Mouse (Mus musculus) midbrain, embryonic 15.5 days (tissue): ENCODE results near the gene Rsbn1l. TPM values are rescaled to one million over a fixed set of nuclear protein-coding genes. Genes with fewer than 3 reads are reported as not detected.

ENCODE experiments used
- ATAC-seq: fragments of 200-750 bp; cut with Nextera tagmentation; replicated peaks from 2 replicates; pipeline ENCODE4 v1.8.0; 2017; ENCODE audit warnings: moderate TSS enrichment
- H3K27ac ChIP-seq: fragments of 300-500 bp; sonication (generic); 2 replicates; pipeline ENCODE4 v1.5.1; 2015; ENCODE audit warnings: mild to moderate bottlenecking, inconsistent platforms
- H3K27me3 ChIP-seq: fragments of 300-500 bp; sonication (generic); replicated peaks from 2 replicates; pipeline ENCODE4 v1.6.1; 2015; ENCODE audit warnings: inconsistent platforms
- H3K36me3 ChIP-seq: fragments of 300-500 bp; sonication (generic); replicated peaks from 2 replicates; pipeline ENCODE4 v1.6.1; 2015; ENCODE audit warnings: inconsistent platforms
- H3K4me1 ChIP-seq: fragments of 300-500 bp; sonication (generic); 2 replicates; pipeline ENCODE4 v1.6.1; 2015; ENCODE audit warnings: inconsistent platforms
- H3K4me2 ChIP-seq: fragments of 300-500 bp; sonication (generic); 2 replicates; pipeline ENCODE4 v1.6.1; 2015; ENCODE audit warnings: inconsistent platforms, mild to moderate bottlenecking, moderate library complexity
- H3K4me3 ChIP-seq: fragments of 300-500 bp; sonication (generic); 2 replicates; pipeline ENCODE4 v1.5.1; 2015; ENCODE audit warnings: mild to moderate bottlenecking, inconsistent platforms
- H3K9ac ChIP-seq: fragments of 300-500 bp; sonication (generic); 2 replicates; pipeline ENCODE4 v1.6.1; 2015; ENCODE audit warnings: mild to moderate bottlenecking, inconsistent platforms
- H3K9me3 ChIP-seq: fragments of 300-500 bp; sonication (generic); 2 replicates; pipeline ENCODE4 v1.6.1; 2016; ENCODE audit warnings: inconsistent platforms
- WGBS: fragments of 180-500 bp; shearing (Covaris S2); methylation state at CpG from one replicate; pipeline ENCODE4 v1.1.7; 2015; ENCODE audit warnings: mixed read lengths; 5-methylcytosine and 5-hydroxymethylcytosine counted together
- polyA plus RNA-seq: library from polyadenylated mRNA; unstranded; fragments of >200 nt; fragmentation: Nextera tagmentation; extraction: Ambion mirVana; gene quantifications from 2 replicates; pipeline ENCODE4 v1.2.1, GENCODE M21; 2015

Rsbn1l gene
- polyA plus RNA-seq, 1 experiment from 2014 or later: 4.6 TPM

GRCm38 (mm10) chr5:20967942-20968341 lies 11.7 kb upstream of the Rsbn1l start:
- no peaks in the 10 kb centered on the region for H3K9me3 ChIP-seq
- no peaks in the 10 kb centered on the region for H3K27me3 ChIP-seq
- H3K4me2 ChIP-seq: no peak overlapping the region
- H3K4me1 ChIP-seq: no peaks in the 10 kb centered on the region
- H3K36me3 ChIP-seq: no peaks in the 10 kb centered on the region
- ATAC-seq: no peak
- no peak overlapping the region for H3K4me3 ChIP-seq
- H3K27ac ChIP-seq: no peak overlapping the region
- WGBS: 45% methylated on average over 4 of the region's 4 CpGs
- no peak overlapping the region for H3K9ac ChIP-seq

GRCm38 (mm10) chr5:20964446-20964845 lies 8.2 kb upstream of the Rsbn1l start:
- no peaks in the 10 kb centered on the region for H3K4me1 ChIP-seq
- no peak overlapping the region for H3K27ac ChIP-seq
- no peaks in the 10 kb centered on the region for H3K27me3 ChIP-seq
- WGBS: 78% methylated on average over 6 of the region's 6 CpGs
- no peaks in the 10 kb centered on the region for H3K36me3 ChIP-seq
- H3K4me3 ChIP-seq: no peak overlapping the region
- H3K9me3 ChIP-seq: no peaks in the 10 kb centered on the region
- no peak overlapping the region for H3K4me2 ChIP-seq
- H3K9ac ChIP-seq: no peak overlapping the region
- ATAC-seq: no peak

DNA sequence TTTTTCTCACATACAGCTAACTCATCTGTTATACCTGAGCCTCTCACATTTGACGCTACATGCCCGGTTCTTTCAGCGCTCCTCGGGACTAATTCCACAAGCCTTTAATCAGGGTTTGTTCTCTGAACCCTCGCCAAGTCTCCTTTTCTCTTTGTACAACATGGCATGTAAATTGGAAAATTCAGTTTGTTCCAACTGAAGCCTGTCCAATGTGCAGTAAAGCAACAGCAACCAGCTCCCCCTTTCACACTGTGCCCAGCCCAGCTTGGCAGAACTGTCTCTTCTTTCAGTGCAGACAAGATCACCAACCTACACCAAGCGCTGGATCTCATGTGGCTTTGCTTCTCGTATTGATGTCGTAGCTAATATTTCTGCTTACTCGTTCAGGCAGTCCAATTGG lies 7.1 kb upstream of the Rsbn1l start:
- H3K4me2 ChIP-seq: no peak overlapping the region
- H3K9me3 ChIP-seq: no peaks in the 10 kb centered on the region
- no peaks in the 10 kb centered on the region for H3K27me3 ChIP-seq
- no peaks in the 10 kb centered on the region for H3K4me1 ChIP-seq
- no peak overlapping the region for H3K27ac ChIP-seq
- ATAC-seq: no peak
- no peak overlapping the region for H3K4me3 ChIP-seq
- no peak overlapping the region for H3K9ac ChIP-seq
- H3K36me3 ChIP-seq: no peaks in the 10 kb centered on the region
- WGBS: 80% methylated on average over 9 of the region's 9 CpGs

DNA sequence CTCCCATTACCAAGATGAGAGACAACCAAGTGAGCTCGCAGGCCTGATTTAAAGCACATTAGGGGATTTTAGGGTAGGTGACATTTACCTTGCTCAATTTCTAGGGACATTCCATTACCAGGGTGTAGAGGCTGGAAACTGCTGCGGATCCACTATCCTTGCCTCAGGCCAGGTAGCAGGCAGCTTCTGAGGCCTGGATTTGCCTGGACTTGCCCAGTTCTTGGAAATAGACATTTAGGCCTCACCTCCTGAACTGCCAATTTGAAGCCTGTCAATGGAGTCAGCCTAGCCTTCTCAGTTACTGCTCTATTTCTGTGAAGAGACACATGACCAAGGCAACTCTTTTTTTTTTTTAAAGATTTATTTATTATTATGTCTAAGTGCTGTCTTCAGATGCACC lies 4.7 kb upstream of the Rsbn1l start:
- no peak overlapping the region for H3K4me2 ChIP-seq
- H3K27me3 ChIP-seq: no peaks in the 10 kb centered on the region
- 94% methylated on average over 2 of the region's 2 CpGs for WGBS
- H3K36me3 ChIP-seq: no peaks in the 10 kb centered on the region
- H3K9ac ChIP-seq: no peak overlapping the region
- H3K9me3 ChIP-seq: no peaks in the 10 kb centered on the region
- no peak overlapping the region for H3K4me3 ChIP-seq
- no peaks in the 10 kb centered on the region for H3K4me1 ChIP-seq
- ATAC-seq: no peak
- no peak overlapping the region for H3K27ac ChIP-seq

- H3K27ac ChIP-seq: no peak overlapping the region
- ATAC-seq: no peak
- H3K4me3 ChIP-seq: no peak overlapping the region
- H3K27me3 ChIP-seq: no peaks in the 10 kb centered on the region
- H3K4me1 ChIP-seq: peaks cover 5% of the 10 kb centered on the region
- H3K36me3 ChIP-seq: no peaks in the 10 kb centered on the region
- no peak overlapping the region for H3K9ac ChIP-seq
- no peaks in the 10 kb centered on the region for H3K9me3 ChIP-seq
- 83% methylated on average over 13 of the region's 13 CpGs for WGBS
- H3K4me2 ChIP-seq: no peak overlapping the region
Measured at GRCm38 (mm10) chr5:20955114-20955835, 923 bp downstream of the Rsbn1l start.

- Histone ChIP-seq H3K27ac (no peak overlapping the region), H3K4me3 (peak overlapping the region; percentile 98), H3K9ac (peak overlapping the region; percentile 92; the same call in 1 of the 2 replicates), H3K36me3 (no peaks in the 10 kb centered on the region), H3K9me3 (no peaks in the 10 kb centered on the region), H3K4me1 (peaks cover 16% of the 10 kb centered on the region), H3K4me2 (peak overlapping the region; percentile 55), H3K27me3 (no peaks in the 10 kb centered on the region)
- WGBS: 22% methylated on average over 9 of the region's 9 CpGs
- ATAC-seq: no peak
Measured at GRCm38 (mm10) chr5:20952337-20952925, 3.8 kb downstream of the Rsbn1l start.

GRCm38 (mm10) chr5:20951666-20952281 lies 4.4 kb downstream of the Rsbn1l start:
- WGBS: under 1% methylated on average over 50 of the region's 51 CpGs
- H3K36me3 ChIP-seq: no peaks in the 10 kb centered on the region
- peak overlapping the region; percentile 92 for H3K9ac ChIP-seq

DNA sequence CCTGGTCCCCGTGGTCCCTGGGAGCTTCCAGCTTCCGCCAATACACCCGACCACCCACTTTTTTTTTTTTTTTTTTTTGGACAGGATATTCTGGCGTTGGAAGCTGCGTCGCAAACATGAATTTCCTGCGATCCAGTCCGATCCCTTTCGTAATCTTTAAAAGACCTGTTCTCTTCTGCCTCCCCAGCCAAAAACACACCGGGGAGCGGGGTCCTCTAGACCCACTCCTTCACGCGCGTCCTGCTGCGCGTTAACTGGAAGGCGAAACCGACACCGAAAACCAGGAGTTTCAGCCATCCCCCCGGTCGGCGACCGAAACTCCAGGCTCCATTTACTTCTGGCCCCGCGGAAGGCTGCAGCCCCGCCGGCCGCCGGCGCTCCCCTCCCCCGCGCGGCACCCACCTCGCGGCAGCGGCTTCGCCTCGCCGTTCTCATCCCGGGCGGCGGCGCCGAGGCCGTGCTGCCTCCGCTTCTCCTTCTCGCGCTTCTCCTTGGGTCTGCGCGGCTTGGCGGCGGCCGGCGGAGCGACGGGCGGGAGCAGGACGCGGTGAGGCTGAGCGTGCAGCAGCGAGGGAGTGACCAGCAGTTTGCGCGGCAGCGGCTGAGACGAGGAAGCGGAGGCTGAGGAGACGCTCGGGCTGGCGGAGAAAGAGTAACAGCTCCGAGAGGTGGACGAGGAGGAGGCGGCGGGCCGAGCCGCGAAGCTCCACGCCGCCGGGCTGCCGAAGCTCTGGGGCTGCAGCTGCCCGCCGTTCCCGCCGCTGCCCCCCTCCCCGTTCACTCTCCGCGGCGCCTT lies 5.1 kb downstream of the Rsbn1l start:
- H3K36me3 ChIP-seq: no peaks in the 10 kb centered on the region
- H3K9ac ChIP-seq: peak overlapping the region; percentile 92
- peak overlapping the region; percentile 99 for H3K27ac ChIP-seq
- peaks cover 16% of the 10 kb centered on the region for H3K4me1 ChIP-seq
- H3K9me3 ChIP-seq: no peaks in the 10 kb centered on the region
- no peaks in the 10 kb centered on the region for H3K27me3 ChIP-seq
- peak overlapping the region; percentile 98 for H3K4me3 ChIP-seq
- under 1% methylated on average over 75 of the region's 88 CpGs for WGBS
- H3K4me2 ChIP-seq: peak overlapping the region; percentile 55
- ATAC-seq: peak; percentile 86

More at GRCm38 (mm10) chr5:20951666-20952281, 4.4 kb downstream of the Rsbn1l start:
- ATAC-seq: peak; percentile 99
- H3K9me3 ChIP-seq: no peaks in the 10 kb centered on the region
- no peaks in the 10 kb centered on the region for H3K27me3 ChIP-seq
- H3K4me2 ChIP-seq: peak overlapping the region; percentile 55
- H3K27ac ChIP-seq: peak overlapping the region; percentile 99
- H3K4me3 ChIP-seq: peak overlapping the region; percentile 98
- peaks cover 16% of the 10 kb centered on the region for H3K4me1 ChIP-seq

GRCm38 (mm10) chr5:20950516-20950854 lies 5.7 kb downstream of the Rsbn1l start:
- peaks cover 16% of the 10 kb centered on the region for H3K4me1 ChIP-seq
- H3K9me3 ChIP-seq: no peaks in the 10 kb centered on the region
- peak overlapping the region; percentile 92 for H3K9ac ChIP-seq
- H3K27ac ChIP-seq: peak overlapping the region; percentile 99
- H3K4me2 ChIP-seq: peak overlapping the region; percentile 55
- H3K36me3 ChIP-seq: no peaks in the 10 kb centered on the region
- H3K27me3 ChIP-seq: no peaks in the 10 kb centered on the region
- under 1% methylated on average over 9 of the region's 9 CpGs for WGBS
- H3K4me3 ChIP-seq: peak overlapping the region; percentile 98
- ATAC-seq: 0 out of 2 replicates have a peak, but pooled peaks have one; percentile 10

DNA sequence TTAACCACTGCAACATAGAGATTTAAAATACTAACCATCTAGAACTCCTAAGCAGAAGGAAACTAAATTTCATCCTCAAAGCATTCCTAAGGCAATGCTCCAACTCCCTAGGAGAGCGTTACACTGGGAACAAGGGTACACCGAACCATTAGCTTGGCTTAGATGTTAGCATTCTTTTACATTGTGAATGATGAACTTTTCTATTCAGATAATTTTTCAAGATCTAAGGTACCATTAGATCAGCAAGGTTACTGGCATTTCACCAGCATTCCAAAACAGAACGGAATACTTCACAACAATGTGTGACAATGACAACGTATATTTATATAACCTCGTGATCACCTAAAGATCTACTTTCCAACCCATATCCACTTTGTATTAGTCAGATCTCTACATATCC lies 6.1 kb downstream of the Rsbn1l start:
- no peaks in the 10 kb centered on the region for H3K36me3 ChIP-seq
- H3K9ac ChIP-seq: peak overlapping the region; percentile 92; the same call in 1 of the 2 replicates
- ATAC-seq: no peak
- 5% methylated on average over 5 of the region's 5 CpGs for WGBS
- H3K4me3 ChIP-seq: peak overlapping the region; percentile 98
- no peaks in the 10 kb centered on the region for H3K9me3 ChIP-seq
- H3K27me3 ChIP-seq: no peaks in the 10 kb centered on the region
- peaks cover 16% of the 10 kb centered on the region for H3K4me1 ChIP-seq
- H3K4me2 ChIP-seq: peak overlapping the region; percentile 55
- no peak overlapping the region for H3K27ac ChIP-seq

- Histone ChIP-seq H3K4me2 (no peak overlapping the region), H3K36me3 (no peaks in the 10 kb centered on the region), H3K4me3 (no peak overlapping the region), H3K27ac (no peak overlapping the region), H3K27me3 (no peaks in the 10 kb centered on the region), H3K9ac (no peak overlapping the region), H3K4me1 (peaks cover 12% of the 10 kb centered on the region), H3K9me3 (no peaks in the 10 kb centered on the region)
- 89% methylated on average over 6 of the region's 6 CpGs for WGBS
- no peak for ATAC-seq
Measured at GRCm38 (mm10) chr5:20946906-20947305, 9.3 kb downstream of the Rsbn1l start.
